Mouse (Mus musculus): ENCODE results near the gene Ikbke.

The Ikbke gene

DNA sequence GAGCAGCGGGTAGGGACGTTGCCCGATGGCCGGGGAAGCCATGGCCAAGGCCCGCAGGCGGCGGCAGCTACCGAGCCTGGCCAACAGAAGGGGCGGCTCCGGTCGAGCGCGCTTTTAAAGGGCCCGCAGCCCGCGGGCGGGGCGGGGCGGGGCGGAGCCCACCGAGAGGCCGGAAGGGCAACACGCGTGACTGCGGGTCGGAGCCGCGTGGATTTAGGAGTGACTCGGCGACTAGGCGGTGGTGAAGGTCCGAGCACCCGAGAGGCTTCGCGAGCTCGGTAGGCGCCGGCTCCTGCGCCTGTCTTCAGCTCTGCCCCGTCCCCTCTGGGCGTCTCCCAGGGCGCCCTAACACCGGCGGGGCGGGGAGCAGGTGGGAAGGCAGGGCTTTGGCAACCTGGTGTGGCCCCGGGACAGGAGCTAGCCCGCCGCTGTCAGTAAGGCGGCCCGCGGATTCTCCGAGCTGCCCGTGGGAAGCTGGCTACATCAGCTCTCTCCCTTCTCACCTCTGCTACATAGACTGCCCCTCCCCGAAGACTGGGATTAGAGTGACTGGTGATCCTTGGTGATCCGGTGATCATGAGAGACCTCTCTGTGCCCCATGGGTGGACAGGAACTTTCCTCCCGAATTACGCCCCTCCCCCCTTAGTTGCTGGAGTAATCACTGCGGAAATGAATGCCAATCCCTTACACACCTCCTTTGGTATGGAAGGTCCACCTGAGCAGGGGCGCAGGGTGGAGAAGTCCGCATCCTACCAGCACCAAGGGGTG is 34.1 kb downstream of the Ikbke start, which contains the start of gene Rassf5:
Gene Rassf5 (minus strand): TSS at position 170 of the 768 bp plus-strand sequence.
- in situ Hi-C loops (cut with MseI, MboI): loop anchor here (5.0 to 10.0 kb wide), 2 partner anchors 60 to 128 kb away; no protein-coding TSS in a partner anchor

DNA sequence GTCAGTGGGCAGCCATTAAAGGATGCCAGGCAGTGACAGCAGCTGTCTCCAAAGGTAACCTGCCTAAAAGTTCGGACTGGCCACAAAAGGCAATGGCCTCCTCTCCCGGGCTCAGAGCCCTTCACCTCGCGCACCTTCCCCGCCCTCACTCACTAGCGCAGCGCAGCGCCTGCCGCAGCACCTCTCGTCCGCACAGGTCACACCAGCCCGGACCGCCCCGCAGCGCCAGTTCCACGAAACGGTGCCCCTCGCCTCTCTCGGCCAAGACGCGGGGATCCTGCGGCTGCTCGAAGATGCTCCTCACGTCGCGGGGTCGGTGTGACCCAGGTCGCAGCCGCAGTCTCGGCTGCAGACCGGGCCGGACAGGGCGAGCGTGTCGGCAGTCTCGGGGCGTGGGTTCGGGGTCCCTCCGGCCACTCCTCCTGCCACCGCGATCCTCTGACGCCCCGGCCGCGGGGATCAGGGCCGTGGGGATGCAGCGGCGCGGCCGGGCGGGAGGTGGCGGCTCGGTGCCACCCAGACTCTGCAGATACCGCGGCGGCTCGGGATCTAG is 34.8 kb downstream of the Ikbke start:
- in situ Hi-C loops (cut with MseI, MboI): loop anchor here (5.0 to 10.0 kb wide), 2 partner anchors 60 to 127 kb away; no protein-coding TSS in a partner anchor

DNA sequence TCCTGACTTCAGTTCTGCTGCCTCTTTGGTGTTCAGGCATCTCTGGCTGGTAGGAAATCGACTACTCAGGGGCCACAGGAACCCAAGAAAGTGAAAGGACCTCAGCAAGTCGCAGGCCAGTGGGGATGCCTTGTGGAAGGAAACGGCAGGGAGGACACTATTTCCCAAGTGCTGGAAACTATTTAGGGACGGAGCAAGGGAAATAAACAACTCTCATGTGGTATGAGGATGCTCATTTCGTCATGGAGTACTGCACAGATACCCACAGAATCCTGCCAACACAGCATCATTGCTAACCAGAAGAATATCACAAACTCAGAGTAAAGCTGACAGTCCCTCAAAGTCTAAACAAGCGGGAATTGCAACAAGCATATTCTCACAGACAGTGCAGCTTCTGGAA is 36.5 kb downstream of the Ikbke start:
- in situ Hi-C loops (cut with MseI, MboI): loop anchor here in 1 of 2 experiments (10.0 kb wide), 1 partner anchor 58 kb away; no protein-coding TSS in a partner anchor

DNA sequence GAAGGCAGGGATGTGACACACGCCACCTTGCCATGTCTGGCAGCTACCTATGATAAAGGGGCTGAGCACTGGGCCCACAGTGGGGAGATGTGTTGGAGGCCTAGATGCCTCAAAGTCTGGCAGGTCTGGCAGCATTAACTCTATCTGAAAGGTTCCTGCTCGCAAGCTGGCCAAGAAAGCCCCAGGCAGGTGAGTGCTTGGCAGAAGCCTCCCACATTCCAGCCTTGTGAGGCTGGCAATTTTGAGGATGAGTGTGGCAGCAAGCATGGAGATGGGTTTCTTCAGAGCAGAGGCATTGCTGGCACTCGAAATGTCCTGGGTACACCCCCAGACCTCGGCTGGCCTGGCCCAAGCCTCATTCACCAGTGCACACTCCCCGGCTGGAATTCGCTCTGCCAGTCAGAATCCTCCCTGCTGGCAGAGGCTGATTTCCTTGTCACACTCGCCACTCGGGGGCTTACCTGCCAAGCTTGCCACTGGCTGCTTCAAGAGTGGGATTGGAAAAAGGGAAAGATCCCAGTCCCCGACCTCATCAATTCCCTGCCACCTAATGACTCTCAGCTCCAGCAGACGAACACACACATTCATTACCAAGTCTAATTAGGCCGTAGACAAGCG is 39.7 kb downstream of the Ikbke start:
- in situ Hi-C loops (cut with MseI, MboI): loop anchor here in 1 of 2 experiments (10.0 kb wide), 1 partner anchor 55 kb away; no protein-coding TSS in a partner anchor

DNA sequence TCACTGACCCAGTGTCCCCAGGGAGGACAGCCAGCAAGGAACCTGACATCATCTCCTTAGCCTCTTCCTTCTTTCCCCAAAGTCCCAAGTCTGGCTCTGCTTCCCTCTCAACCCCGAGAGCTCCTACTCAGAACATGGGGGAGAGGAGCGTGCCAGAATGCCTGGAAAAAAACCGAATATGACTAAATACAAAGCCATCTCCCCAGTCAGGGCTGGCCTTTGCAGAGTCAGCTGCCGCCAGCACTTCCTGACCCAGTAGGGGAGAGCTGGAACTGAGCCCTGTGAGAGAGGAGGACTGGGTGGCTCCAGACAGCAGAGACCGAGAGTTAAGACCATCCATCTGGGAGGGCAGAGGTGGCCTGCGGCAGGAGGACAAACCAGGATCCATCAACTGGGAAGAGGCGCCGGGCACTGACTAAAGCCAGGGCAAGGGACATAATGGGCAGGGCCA is 40.5 kb downstream of the Ikbke start:
- in situ Hi-C loops (cut with MseI, MboI): no loop called here

DNA sequence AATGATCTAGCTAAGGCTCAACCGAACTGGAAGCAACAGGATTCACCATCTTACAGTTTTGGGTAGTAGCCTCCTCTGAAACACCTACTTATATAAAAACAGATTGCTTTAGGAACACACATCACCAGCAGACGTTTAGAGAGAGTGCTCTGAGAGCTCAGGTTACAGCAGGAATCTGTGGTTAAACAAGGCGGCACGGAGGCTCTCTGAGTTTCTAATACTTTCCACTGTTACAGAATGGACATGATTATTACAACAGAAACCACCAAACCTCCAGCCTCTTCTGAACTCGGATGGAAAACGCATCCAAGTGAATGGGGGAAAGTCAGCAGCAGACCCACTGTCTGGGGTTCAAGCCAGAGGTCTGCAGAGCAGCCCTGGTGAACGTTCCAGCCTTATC is 43.3 kb downstream of the Ikbke start:
- in situ Hi-C loops (cut with MseI, MboI): no loop called here

DNA sequence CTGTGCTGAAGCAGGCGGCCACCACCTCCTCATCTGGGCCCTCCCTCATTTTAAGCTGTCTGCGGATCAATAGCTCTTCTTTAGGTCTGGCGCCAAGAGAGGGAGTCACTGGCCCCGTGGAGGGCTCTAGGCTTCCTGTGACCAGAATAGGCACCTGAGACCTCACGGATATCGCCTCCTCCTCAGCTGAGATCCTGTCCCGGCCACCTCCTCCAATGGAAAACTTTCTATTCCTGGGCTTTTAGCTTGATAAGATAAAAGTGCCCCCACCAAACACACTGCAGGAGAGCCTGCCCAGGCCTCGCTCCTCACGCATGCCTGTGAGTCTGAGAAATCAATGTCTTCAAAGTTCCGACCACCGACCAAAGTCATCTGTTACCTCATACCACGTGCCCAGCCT is 45.9 kb downstream of the Ikbke start:
- in situ Hi-C loops (cut with MseI, MboI): no loop called here

DNA sequence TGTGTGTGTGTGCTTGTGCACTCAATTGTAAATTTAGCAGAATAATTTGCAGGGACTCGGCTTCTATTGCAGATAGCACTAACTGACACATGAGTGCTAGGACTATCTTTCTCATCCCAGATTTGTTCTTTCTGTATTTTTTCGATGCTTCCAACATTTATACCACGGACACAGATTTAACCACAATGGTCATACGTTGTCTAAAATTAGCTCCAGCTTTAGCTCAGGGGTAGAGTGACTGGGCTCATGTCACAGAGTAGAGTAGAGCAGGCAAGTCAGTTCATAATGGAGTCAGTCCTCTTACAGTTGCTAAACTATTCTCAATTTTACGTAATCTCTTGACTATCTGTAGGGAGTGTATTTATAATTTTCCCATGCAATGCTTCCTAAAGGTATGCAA is 50.7 kb downstream of the Ikbke start:
- in situ Hi-C loops (cut with MseI, MboI): no loop called here

DNA sequence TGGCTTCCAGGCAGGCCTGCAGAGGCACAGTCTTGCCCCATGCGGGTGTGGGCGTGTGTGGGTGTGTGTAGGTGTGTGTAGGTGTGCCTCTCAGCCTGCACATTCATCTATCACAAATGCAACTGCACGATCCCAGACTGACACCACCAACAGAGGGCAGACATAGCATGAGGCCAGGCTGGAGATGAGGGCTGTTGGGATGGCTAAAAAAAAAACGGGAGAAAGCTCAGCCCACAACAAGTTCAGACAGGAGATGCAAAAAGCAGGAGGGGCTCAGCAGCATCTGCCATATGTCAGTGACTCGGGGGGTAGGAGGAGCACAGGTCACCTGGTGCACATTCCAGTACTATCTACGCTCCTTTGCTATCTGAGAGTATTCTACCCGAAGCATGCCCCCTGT is 51.2 kb downstream of the Ikbke start:
- in situ Hi-C loops (cut with MseI, MboI): no loop called here

DNA sequence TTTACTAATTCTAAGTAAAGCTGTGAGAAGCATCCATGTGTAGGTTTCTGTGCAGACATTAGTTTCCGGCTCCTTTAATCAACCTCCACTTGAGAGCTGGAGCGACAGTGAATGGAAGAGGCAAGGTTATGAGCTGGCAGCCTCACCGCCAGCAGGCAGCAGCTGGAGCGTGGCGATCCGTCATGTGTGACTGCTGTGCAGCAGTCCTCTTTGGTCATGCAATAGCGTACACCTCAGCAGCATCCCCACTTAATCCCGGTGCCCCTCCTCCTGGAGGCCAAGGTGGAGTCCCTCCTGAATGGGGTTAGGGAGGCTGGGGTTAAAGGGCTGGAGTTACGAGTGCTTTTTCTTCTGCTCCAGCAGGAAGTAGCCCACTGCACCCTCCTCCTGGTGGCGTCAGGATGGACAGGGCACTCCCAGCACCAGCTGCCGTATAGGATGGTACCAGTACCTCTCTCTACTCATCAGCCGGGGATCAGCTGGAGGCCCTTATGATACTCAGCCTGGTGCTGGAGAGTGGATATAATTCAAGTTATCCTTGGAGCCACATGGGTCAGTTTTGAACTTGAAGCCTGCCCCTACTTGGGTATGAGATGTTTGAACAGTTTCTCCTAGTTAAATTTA is 54.4 kb downstream of the Ikbke start:
- in situ Hi-C loops (cut with MseI, MboI): no loop called here

DNA sequence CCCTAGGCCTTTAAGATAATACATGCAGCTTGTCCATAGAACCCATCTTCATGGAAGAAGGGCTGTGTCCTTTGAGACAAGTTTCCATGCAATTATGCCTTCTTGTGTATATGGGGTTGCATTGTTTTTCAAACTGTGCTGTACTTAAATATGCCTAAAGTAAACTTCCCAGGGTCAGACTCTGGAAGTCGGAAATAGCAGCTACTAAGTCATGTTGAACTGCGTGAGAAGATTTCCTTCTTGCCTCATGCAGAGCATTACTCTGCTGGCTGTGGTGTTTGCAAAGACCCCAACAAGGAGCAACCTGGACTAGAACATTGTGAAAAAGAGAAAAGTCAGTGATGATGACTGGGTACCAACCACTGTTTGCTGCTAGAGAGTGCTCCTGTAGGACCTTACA is 56.1 kb downstream of the Ikbke start:
- in situ Hi-C loops (cut with MseI, MboI): no loop called here

DNA sequence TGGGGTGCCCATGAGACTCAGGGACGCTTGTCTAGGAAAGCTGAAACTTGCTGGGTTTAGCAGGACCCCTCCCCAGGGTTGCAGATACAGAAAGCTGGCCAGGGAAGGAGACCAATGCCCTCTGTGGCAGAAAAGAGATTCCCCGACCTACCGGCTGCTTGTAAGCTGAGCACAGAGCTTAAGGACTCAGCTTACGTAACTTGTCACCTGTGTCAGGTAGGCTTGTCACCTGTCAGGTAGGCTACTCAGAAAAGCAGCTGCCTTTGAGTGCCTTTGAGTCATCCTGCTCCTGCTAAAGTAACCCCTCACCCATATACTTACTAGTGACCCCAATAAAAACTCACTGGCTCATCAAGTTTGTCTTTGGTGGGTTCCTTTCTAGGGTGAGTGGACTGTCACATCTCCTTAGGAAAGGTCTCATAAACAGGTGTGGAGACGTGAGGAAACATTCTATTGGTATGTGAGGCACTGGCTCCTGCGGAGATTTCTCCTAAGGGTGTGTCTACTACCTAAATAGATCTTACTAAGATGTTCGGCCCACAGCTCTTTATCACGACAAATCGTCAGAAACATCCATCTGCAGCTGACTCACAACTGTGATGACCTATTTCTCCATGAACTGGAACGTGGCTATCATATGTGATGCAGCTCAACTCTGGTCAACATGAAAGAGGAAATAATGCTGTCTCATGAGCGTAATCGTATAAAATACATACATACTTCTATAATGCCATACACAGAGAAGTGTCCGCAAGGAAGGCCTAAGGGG is 57.4 kb downstream of the Ikbke start:
- in situ Hi-C loops (cut with MseI, MboI): no loop called here

DNA sequence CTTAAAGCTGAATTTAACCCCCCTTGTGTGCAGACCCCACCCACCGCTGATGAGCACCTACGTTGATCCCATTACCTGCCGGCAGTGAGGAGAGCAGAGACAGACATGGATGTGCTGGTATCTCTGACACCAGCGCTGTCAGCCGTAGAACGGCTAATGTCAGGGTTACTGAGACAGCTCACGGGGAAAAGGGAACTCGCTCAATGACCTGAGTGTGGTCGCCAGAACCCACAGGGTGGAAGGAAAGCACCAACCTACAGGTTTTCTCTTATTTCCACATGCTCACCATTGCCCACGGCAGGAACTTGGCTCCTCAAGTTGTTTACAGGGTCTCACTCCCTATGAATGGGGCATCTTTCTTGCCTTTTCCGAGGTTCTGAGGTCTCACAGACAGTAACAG is 60.5 kb downstream of the Ikbke start:
- in situ Hi-C loops (cut with MseI, MboI): no loop called here

DNA sequence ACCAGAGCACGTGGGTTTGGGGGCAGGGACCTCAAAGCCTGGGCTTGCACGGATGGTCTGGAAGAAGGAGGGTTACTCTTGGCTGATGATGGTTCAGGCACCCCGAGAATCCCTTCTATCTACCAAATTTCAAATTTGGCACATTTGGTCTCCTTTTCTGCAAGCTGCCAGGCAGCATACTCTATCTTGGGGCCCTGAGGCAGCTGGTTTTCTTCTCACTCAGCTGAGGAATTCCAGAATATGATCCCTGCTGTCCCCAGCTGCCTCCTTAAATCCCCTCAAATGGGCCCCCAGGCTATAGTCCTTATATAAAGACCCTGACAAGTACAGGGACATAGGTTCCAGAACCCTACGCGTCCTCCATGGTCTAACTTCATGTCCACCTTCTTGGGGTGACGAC is 66.0 kb downstream of the Ikbke start:
- in situ Hi-C loops (cut with MseI, MboI): no loop called here

DNA sequence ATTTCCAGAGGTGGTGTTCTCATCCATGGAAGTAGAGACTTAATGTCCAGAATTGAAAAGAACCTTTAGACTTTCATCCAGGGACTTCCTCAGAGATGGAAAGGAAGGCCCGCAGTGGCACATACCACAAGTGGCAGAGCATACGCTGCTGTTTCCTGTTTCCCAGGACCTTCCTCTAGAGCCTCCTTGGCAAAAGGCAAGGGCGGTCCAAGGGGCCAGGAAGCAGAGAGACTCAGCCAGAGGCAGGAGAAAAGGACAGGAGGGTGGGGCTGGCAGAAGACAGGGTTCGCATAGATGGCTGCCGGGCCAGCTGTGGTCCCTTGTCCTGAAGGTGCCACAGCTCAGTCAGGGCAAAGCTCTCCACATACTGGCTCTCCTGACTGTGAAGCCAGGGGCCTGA is 66.5 kb downstream of the Ikbke start:
- in situ Hi-C loops (cut with MseI, MboI): no loop called here

DNA sequence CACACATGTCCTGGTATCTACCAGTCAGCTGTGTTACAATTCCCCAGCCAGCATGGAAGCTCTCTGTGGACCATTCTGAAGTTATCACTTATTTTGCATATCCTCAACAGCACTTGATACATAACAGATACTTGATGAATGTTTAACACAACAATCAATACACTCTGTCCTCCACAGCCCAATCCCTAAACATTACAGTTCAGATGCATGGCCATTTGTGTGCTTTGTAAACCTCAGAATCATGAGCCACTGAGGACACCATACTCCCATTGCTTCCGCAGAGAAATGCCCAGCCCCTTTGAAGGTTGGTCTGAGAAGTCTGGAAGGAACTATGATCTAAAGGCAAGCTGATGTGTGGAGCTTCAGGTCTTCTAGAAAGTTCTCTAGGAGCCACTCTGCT is 67.8 kb downstream of the Ikbke start:
- in situ Hi-C loops (cut with MseI, MboI): no loop called here

DNA sequence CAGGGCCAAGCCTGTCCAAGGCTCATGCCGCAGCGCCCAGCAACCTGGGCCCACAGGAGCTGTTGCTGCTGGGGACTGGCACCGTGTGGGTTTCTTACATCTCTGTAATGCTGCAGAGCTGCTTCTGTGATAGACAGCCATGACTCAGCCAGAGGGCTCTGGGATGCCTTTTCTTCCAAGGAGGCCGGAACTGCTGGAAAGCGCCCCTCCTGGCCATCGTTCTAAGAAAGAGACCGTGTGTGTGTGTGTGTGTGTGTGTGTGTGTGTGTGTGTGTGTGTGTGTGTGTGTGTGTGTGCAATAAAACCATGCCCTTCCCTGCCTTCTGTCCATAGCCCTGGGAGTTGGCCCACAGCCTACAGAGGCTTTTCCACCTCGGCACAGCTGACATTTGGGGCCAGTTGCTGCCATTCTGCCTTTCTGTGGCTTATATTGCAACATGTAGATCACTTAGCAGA is 69.4 kb downstream of the Ikbke start:
- in situ Hi-C loops (cut with MseI, MboI): no loop called here

DNA sequence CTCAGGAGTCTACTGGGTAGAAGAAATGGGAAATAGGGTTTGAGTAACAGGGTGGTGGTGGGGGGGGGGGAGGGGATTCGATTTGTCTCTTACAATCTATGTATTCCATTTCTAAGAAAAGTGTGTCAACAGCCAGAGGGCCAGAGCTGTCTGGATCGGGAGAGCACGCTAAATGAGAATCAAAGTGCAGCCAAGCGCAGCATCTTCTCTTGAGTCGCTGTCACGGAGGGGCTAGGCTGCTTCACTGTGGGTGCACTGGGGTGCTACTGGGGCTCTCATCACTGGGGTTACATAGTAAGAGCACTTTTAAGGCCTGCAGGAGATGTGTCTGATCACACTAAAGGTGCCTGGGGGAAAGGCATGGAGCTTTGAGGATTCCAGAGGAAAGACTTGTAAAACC is 70.6 kb downstream of the Ikbke start:
- in situ Hi-C loops (cut with MseI, MboI): no loop called here

DNA sequence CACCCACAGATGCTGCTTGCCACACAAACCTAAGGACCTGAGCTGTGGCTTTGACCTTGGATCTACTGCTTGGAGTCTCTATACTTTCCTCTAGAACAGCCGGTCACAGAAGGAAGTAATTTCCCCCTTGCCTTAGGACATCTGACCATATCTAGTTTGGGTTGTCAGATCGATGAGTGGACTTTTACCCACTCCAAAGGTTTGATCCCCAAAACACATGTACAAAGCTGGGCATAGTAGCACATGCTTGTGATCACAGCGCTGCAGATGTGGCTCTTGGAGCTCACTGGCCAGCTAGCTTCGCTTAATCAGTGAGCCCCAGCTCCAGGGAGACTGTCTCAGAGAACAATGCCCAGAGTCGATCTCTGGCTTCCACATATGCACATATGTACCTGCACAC is 71.3 kb downstream of the Ikbke start:
- in situ Hi-C loops (cut with MseI, MboI): no loop called here

DNA sequence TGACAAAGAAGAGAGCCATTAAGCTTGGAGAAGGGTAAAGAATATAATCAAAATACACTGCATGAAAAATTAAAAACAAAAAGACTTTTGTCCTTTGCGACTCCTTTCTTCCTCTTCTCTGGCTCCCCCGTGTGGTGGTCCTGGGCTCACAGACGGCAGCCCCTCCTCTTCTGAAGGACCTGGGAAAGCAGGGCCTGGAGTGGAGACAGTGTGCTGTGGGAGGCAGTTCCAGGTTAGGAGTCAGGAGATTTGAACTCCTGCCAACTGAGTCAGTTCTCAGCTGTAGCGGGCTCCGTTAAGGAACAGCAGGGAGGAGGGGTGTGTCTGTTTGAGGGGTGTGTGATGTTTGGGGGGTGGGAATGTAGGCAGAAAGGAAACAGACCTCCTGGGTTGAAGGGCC is 71.9 kb downstream of the Ikbke start:
- in situ Hi-C loops (cut with MseI, MboI): no loop called here

DNA sequence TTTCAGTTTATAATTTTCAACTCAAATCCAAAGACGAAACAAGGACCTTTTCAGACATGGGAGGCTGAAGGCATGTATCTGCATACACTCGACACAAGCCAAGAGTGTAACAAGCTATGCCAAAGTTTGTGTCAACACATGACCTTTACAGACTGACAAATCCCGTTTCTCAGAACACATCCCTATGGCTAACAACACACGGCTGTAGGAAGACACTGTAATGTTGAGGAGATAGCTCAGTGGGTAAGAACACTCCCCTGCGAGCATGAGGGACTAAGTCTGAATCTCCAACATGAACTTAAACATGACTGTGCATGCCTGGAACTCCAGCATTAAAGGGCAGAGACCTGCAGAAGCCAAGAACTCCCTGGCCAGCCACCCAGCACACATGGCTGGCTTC is 73.1 kb downstream of the Ikbke start:
- in situ Hi-C loops (cut with MseI, MboI): no loop called here

Data from mouse trophoblast stem cell (cell line).